Mouse (Mus musculus): ENCODE results near the gene Hint3.

DNA sequence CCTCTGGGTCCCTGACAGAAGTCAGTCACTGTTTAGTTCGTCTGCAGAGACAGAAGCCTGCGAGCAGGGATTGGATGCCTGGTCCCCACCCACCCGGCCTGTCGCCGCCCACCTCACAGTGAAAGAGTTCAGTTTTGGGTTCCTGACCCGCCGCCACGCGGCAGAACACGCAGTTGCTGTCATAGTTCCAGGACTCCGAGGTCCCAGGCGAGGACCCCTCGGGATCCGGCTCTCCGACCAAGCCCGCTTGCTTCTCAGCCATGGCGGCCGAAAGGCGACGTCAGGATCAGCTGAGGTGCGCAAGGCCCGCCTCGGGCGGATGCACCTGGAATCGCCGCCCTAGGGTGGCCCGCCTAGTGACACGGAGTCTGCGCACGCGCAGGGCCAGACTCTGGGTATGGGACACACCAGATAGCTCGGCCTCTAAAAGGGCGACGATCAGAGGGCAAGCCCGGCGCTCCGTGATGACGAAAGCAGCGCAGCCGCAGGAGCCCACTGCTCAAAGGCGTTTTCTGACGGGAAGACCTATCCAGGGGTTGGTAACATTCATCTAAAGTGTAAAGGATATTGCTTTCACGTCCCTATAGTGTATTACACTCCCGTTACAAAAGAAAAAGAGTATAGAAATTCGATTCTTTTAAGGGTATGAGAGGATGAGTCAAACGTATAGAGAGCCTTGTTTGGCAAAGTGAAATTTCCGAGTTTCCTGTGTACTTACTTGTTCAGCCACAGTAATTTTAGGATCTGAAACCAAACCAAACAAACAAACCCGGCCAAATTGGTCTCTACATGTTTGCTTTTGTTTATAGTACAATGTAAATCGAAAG lies 11.1 kb downstream of the Hint3 start:
- TF ChIP-seq CTCF (IDR thresholded peaks at IDR 0.05; ENCODE audit: extremely low read depth, insufficient read depth, low read length), result no peak
- TF ChIP-seq POLR2A (IDR thresholded peaks at IDR 0.05; ENCODE audit: extremely low read depth, insufficient read depth, low read length), result peak; percentile 78

Data from cortical plate, adult 2 months (tissue).